Mouse (Mus musculus) CD8-positive naive resting alpha-beta T cell, adult 57 days (primary cell): ENCODE measurements around the gene Kctd12b. TPM values are rescaled to one million over a fixed set of nuclear protein-coding genes. Genes with fewer than 3 reads are reported as not detected.

Experiments
- total RNA-seq: library from RNA; stranded (reverse); gene quantifications from one replicate; pipeline ENCODE4 v1.2.4, GENCODE M21; 2023

Gene Kctd12b
- total RNA-seq: 1.1 TPM

GRCm38 (mm10) chrX:153695782-153696395, at the start of gene Kctd12b:
Kctd12b (minus strand) TSS chrX:153696391.

GRCm38 (mm10) chrX:153723110-153723916, 27.1 kb upstream of the Kctd12b start, which contains the start of gene Nbdy:
Nbdy (plus strand) TSS chrX:153723590.

Other genes with a start within 250 kb of the Kctd12b start
- gene Ubqln2, start 198.2 kb downstream of the Kctd12b start, total RNA-seq: 48.1 TPM
- not detected for gene Cypt3, start 137.8 kb downstream of the Kctd12b start, total RNA-seq
- 27.0 TPM for gene Nbdy, start 27.2 kb upstream of the Kctd12b start, total RNA-seq
- 3.7 TPM for gene Spin2c, start 135.8 kb upstream of the Kctd12b start, total RNA-seq